Mouse (Mus musculus) spleen, adult 2 months (tissue): ENCODE measurements around the gene Slc24a2.

Experiments
- CTCF ChIP-seq: fragments of 200-500 bp; IDR thresholded peaks from 2 replicates; pipeline ENCODE4 v1.5.1; 2011; ENCODE audit warnings: mild to moderate bottlenecking, inconsistent platforms; ENCODE audit not compliant: insufficient read depth, insufficient read length, insufficient replicate concordance; ENCODE audit errors: extremely low read depth
- POLR2A ChIP-seq: fragments of 200-500 bp; IDR thresholded peaks from 2 replicates; pipeline ENCODE4 v1.6.1; 2011; ENCODE audit warnings: low read depth, low read length, inconsistent platforms

DNA sequence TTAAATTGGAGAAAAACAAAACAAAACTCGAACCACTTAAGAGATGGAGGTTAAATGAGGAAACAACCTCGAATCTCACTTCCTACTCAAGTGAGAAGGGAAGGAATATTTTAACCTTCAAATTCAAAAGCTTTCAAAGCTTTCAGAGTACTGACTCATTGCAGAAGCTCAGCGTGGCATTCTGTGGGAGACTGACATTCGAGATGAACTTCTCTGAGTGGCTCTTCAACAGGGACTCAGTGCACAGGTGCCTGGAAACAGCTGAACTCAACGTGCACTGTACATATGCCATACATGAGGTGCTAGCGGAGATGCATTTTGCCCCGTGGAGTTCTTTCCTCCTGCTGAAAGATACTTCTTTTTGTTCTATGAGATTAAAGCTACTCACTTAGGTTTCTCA, 174.5 kb downstream of the Slc24a2 start:
- TF ChIP-seq CTCF: no peak
- no peak for TF ChIP-seq POLR2A
